Mouse (Mus musculus): Measurements from ENCODE around the gene Pim3. TPM values are rescaled to one million over a fixed set of nuclear protein-coding genes. Genes with fewer than 3 reads are reported as not detected.
"Not testable (repeated sequence)": the region's sequence is repeated elsewhere in the genome, so short reads cannot be mapped to it uniquely, and the experiment has no call there.

The Pim3 gene
- polyA plus RNA-seq (2012; rRNA removed): 29.4 and 35.4 TPM in 2 replicates

GRCm38 (mm10) chr15:88861772-88862622 lies at the start of gene Pim3:
Pim3 (plus strand) TSS chr15:88862186.
- WGBS: under 1% methylated on average over 107 of the region's 107 CpGs
- peak; percentile 92 for DNase-seq (ENCODE audit: low read depth, low spot score)

- WGBS: 64% methylated on average over 3 of the region's 3 CpGs
- DNase-seq (ENCODE audit: low read depth, low spot score): no peak
Measured at GRCm38 (mm10) chr15:88813262-88813661, 48.7 kb upstream of the Pim3 start.

GRCm38 (mm10) chr15:88813873-88814272 lies 48.1 kb upstream of the Pim3 start:
- not testable (repeated sequence) for DNase-seq (ENCODE audit: low read depth, low spot score)
- 98% methylated on average over 2 of the region's 2 CpGs for WGBS

GRCm38 (mm10) chr15:88814411-88815047 lies 47.5 kb upstream of the Pim3 start:
- DNase-seq (ENCODE audit: low read depth, low spot score): no peak
- 97% methylated on average over 11 of the region's 11 CpGs for WGBS

- no peak for DNase-seq (ENCODE audit: low read depth, low spot score)
- WGBS: 82% methylated on average over 6 of the region's 6 CpGs
Measured at GRCm38 (mm10) chr15:88815196-88815700, 46.7 kb upstream of the Pim3 start.

GRCm38 (mm10) chr15:88819026-88819905 lies 42.7 kb upstream of the Pim3 start, which contains the start of the genes Alg12 and Creld2:
Alg12 (minus strand) TSS chr15:88819318.
Creld2 (plus strand) TSS chr15:88819646.
- DNase-seq (ENCODE audit: low read depth, low spot score): peak; percentile 96
- whole genome bisulfite sequencing: under 1% methylated on average over 88 of the region's 88 CpGs

- WGBS: under 1% methylated on average over 23 of the region's 23 CpGs
- DNase-seq (ENCODE audit: low read depth, low spot score): no peak
Measured at GRCm38 (mm10) chr15:88819906-88820303, 42.1 kb upstream of the Pim3 start.

- WGBS: 76% methylated on average over 7 of the region's 7 CpGs
- DNase-seq (ENCODE audit: low read depth, low spot score): no peak
Measured at GRCm38 (mm10) chr15:88821403-88821802, 40.6 kb upstream of the Pim3 start.

GRCm38 (mm10) chr15:88822513-88822912 lies 39.5 kb upstream of the Pim3 start:
- DNase-seq (ENCODE audit: low read depth, low spot score): no peak
- 93% methylated on average over 7 of the region's 7 CpGs for WGBS

GRCm38 (mm10) chr15:88823376-88823775 lies 38.6 kb upstream of the Pim3 start:
- WGBS: 87% methylated on average over 5 of the region's 5 CpGs
- DNase-seq (ENCODE audit: low read depth, low spot score): no peak

GRCm38 (mm10) chr15:88827466-88827865 lies 34.5 kb upstream of the Pim3 start:
- no peak for DNase-seq (ENCODE audit: low read depth, low spot score)
- 88% methylated on average over 6 of the region's 6 CpGs for WGBS

- DNase-seq (ENCODE audit: low read depth, low spot score): no peak
- WGBS: 25% methylated on average over 9 of the region's 9 CpGs
Measured at GRCm38 (mm10) chr15:88827991-88828799, 33.8 kb upstream of the Pim3 start.

GRCm38 (mm10) chr15:88828800-88829705 lies 32.9 kb upstream of the Pim3 start:
- WGBS: 46% methylated on average over 17 of the region's 17 CpGs
- no peak for DNase-seq (ENCODE audit: low read depth, low spot score)

GRCm38 (mm10) chr15:88829791-88830440 lies 32.1 kb upstream of the Pim3 start:
- DNase-seq (ENCODE audit: low read depth, low spot score): no peak
- WGBS: 77% methylated on average over 6 of the region's 6 CpGs

- 81% methylated on average over 5 of the region's 5 CpGs for WGBS
- DNase-seq (ENCODE audit: low read depth, low spot score): no peak
Measured at GRCm38 (mm10) chr15:88830696-88831095, 31.3 kb upstream of the Pim3 start.

- no peak for DNase-seq (ENCODE audit: low read depth, low spot score)
- 32% methylated on average over 5 of the region's 5 CpGs for WGBS
Measured at GRCm38 (mm10) chr15:88831482-88831881, 30.5 kb upstream of the Pim3 start.

- DNase-seq (ENCODE audit: low read depth, low spot score): no peak
Measured at GRCm38 (mm10) chr15:88832536-88832935, 29.4 kb upstream of the Pim3 start.

More at GRCm38 (mm10) chr15:88832536-88832935, 29.4 kb upstream of the Pim3 start:
- 62% methylated on average over 9 of the region's 9 CpGs for WGBS
